Mouse (Mus musculus): ENCODE measurements around the gene Proca1.
"Not testable (repeated sequence)": the region's sequence is repeated elsewhere in the genome, so short reads cannot be mapped to it uniquely, and the experiment has no call there.

Gene Proca1

GRCm38 (mm10) chr11:78182961-78183844 lies 10.0 kb upstream of the Proca1 start, which contains the start of gene Rpl23a:
TSS of gene Rpl23a (minus strand) at chr11:78183584.
- peak; percentile 81 for DNase-seq (ENCODE audit: low spot score)

- DNase-seq (ENCODE audit: low spot score): no peak
Measured at GRCm38 (mm10) chr11:78183884-78184514, 9.2 kb upstream of the Proca1 start.

GRCm38 (mm10) chr11:78184702-78185101 lies 8.5 kb upstream of the Proca1 start:
- not testable (repeated sequence) for DNase-seq (ENCODE audit: low spot score)

- DNase-seq (ENCODE audit: low spot score): peak; percentile 90
Measured at GRCm38 (mm10) chr11:78188331-78189233, 4.6 kb upstream of the Proca1 start, which contains the start of gene Rab34. TSS of gene Rab34 (plus strand) at chr11:78188430.

- peak; percentile 93 for DNase-seq (ENCODE audit: low spot score)
Measured at GRCm38 (mm10) chr11:78189234-78190040, 3.8 kb upstream of the Proca1 start.

- no peak for DNase-seq (ENCODE audit: low spot score)
Measured at GRCm38 (mm10) chr11:78190041-78190440, 3.2 kb upstream of the Proca1 start.

GRCm38 (mm10) chr11:78194411-78195100 lies 1.4 kb downstream of the Proca1 start:
- DNase-seq (ENCODE audit: low spot score): peak; percentile 95

- DNase-seq (ENCODE audit: low spot score): no peak
Measured at GRCm38 (mm10) chr11:78195101-78195863, 2.1 kb downstream of the Proca1 start.

- no peak for DNase-seq (ENCODE audit: low spot score)
Measured at GRCm38 (mm10) chr11:78202372-78202771, 9.2 kb downstream of the Proca1 start.

- no peak for DNase-seq (ENCODE audit: low spot score)
Measured at GRCm38 (mm10) chr11:78204287-78204686, 11.1 kb downstream of the Proca1 start.

- no peak for DNase-seq (ENCODE audit: low spot score)
Measured at GRCm38 (mm10) chr11:78205361-78206206, 12.4 kb downstream of the Proca1 start.

GRCm38 (mm10) chr11:78207190-78207589 lies 14.0 kb downstream of the Proca1 start:
- no peak for DNase-seq (ENCODE audit: low spot score)

- DNase-seq (ENCODE audit: low spot score): no peak
Measured at GRCm38 (mm10) chr11:78209886-78210285, 16.7 kb downstream of the Proca1 start.

- DNase-seq (ENCODE audit: low spot score): no peak
Measured at GRCm38 (mm10) chr11:78210615-78211014, 17.4 kb downstream of the Proca1 start.

GRCm38 (mm10) chr11:78211513-78211912 lies 18.3 kb downstream of the Proca1 start:
- no peak for DNase-seq (ENCODE audit: low spot score)

- no peak for DNase-seq (ENCODE audit: low spot score)
Measured at GRCm38 (mm10) chr11:78213086-78213817, 20.1 kb downstream of the Proca1 start.

- no peak for DNase-seq (ENCODE audit: low spot score)
Measured at GRCm38 (mm10) chr11:78215709-78216317, 22.6 kb downstream of the Proca1 start.

- no peak for DNase-seq (ENCODE audit: low spot score)
Measured at GRCm38 (mm10) chr11:78223586-78223985, 30.4 kb downstream of the Proca1 start.
